Mouse (Mus musculus) erythroblast, embryonic 14.5 days (primary cell): Measurements from ENCODE around the gene Vars. TPM values are rescaled to one million over a fixed set of nuclear protein-coding genes. Genes with fewer than 3 reads are reported as not detected.
A peak's percentile ranks its signal among the peaks of the same experiment; 100 is the strongest.
"Not testable (repeated sequence)": the region's sequence is repeated elsewhere in the genome, so short reads cannot be mapped to it uniquely, and the experiment has no call there.

Experiments used
- H3K27me3 ChIP-seq: 2 replicates; pipeline ENCODE4 v1.6.1; 2012; ENCODE audit warnings: inconsistent platforms; ENCODE audit not compliant: control insufficient read depth
- H3K36me3 ChIP-seq: 2 replicates; pipeline ENCODE4 v1.6.1; 2012; ENCODE audit warnings: mild to moderate bottlenecking, inconsistent platforms; ENCODE audit not compliant: control insufficient read depth
- H3K4me1 ChIP-seq: 2 replicates; pipeline ENCODE4 v1.6.1; 2012; ENCODE audit warnings: inconsistent platforms; ENCODE audit not compliant: control insufficient read depth
- H3K4me3 ChIP-seq: replicated peaks from 2 replicates; pipeline ENCODE3; 2012; ENCODE audit warnings: moderate library complexity, mild to moderate bottlenecking, inconsistent platforms
- H3K9me3 ChIP-seq: 2 replicates; pipeline ENCODE4 v1.6.1; 2012; ENCODE audit warnings: low read length, inconsistent platforms, mixed read lengths; ENCODE audit not compliant: control insufficient read depth
- GATA1 ChIP-seq: IDR thresholded peaks from 2 replicates; pipeline ENCODE4 v1.6.1; 2012; ENCODE audit warnings: low read length, inconsistent platforms, mixed read lengths
- TAL1 ChIP-seq: IDR thresholded peaks from 3 replicates; pipeline ENCODE4 v1.6.1; 2012; ENCODE audit warnings: low read length, inconsistent platforms, mixed read lengths
- polyA plus RNA-seq: library from polyadenylated mRNA; stranded (reverse); fragments of >175 nt; gene quantifications from 2 replicates; pipeline ENCODE4 v1.2.3, GENCODE M21; 2012

The Vars gene
- polyA plus RNA-seq, 1 experiment = 41.7 TPM

DNA sequence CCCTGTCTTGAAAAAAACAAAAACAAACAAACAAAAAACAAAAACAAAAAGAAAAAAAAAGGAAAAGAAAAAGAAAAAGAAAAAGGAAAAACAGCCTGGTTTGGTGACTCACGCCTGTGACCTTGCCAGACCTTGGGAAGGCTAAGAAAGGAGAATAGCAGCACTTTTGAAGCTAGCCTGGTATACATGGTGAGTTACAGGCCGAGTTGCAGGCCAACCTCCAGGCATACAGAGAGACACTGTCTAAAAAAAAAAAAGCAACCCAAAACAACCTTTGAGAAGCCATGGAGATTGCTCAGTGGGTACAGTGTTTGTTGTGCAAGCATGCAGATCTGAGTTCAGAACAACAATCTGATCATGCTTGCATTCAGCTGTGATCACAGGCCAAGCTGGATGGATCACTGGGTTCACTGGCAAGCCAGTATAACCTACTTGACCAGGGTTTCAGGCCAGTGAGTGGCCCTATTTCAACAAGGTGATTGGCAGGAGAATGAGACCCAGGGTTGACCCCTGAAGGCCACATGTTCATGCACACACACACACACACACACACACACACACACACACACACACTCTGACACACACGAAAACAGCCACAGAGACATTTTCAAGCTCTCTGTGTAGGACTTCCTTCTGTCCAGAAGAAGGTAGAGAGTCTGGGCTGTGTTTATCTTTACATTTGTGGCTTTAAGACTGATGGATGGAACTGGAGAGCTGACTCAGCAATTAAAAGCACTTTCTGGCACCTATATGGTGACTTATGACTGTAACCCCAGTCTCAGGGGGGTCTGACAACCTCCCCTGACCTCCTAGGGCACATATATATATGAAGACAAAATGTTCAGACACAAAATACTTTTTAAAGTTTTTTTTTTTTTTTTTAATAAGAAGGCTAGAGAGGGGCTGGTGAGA lies 24.9 kb upstream of the Vars start:
- Histone ChIP-seq H3K27me3 (peaks cover 25% of the 10 kb centered on the region), H3K9me3 (peaks cover 4% of the 10 kb centered on the region; the same call in 1 of the 2 replicates), H3K36me3 (peaks cover 6% of the 10 kb centered on the region), H3K4me1 (peaks cover 18% of the 10 kb centered on the region), H3K4me3 (no peak overlapping the region)
- TF ChIP-seq TAL1 = no peak
- TF ChIP-seq GATA1 = no peak

DNA sequence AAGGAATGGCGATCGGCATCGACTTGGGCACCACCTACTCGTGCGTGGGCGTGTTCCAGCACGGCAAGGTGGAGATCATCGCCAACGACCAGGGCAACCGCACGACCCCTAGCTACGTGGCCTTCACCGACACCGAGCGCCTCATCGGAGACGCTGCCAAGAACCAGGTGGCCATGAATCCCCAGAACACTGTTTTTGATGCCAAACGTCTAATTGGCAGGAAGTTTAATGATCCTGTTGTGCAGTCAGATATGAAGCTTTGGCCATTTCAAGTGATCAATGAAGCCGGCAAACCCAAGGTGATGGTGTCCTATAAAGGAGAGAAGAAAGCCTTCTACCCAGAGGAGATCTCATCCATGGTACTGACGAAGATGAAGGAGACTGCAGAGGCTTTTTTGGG lies 23.8 kb upstream of the Vars start:
- no peak for TF ChIP-seq TAL1
- TF ChIP-seq GATA1 = no peak
- Histone ChIP-seq H3K9me3 (peaks cover 4% of the 10 kb centered on the region; the same call in 1 of the 2 replicates), H3K4me3 (no peak overlapping the region), H3K27me3 (peaks cover 19% of the 10 kb centered on the region), H3K36me3 (peaks cover 6% of the 10 kb centered on the region), H3K4me1 (peaks cover 19% of the 10 kb centered on the region)

- peaks cover 4% of the 10 kb centered on the region; the same call in 1 of the 2 replicates for H3K9me3 ChIP-seq
- H3K27me3 ChIP-seq = peaks cover 8% of the 10 kb centered on the region
- no peak for TF ChIP-seq TAL1
- TF ChIP-seq GATA1 = no peak
- H3K4me3 ChIP-seq = no peak overlapping the region
- H3K4me1 ChIP-seq = peaks cover 22% of the 10 kb centered on the region
- H3K36me3 ChIP-seq = peaks cover 6% of the 10 kb centered on the region
These were observed 22.5 kb upstream of the Vars start for GRCm38 (mm10) chr17:34978239-34978638.

- H3K27me3 ChIP-seq = no peaks in the 10 kb centered on the region
- no peak for TF ChIP-seq TAL1
- TF ChIP-seq GATA1 = no peak
- H3K36me3 ChIP-seq = peaks cover 12% of the 10 kb centered on the region
- no peak overlapping the region for H3K4me3 ChIP-seq
- peaks cover 28% of the 10 kb centered on the region for H3K4me1 ChIP-seq
- peaks cover 4% of the 10 kb centered on the region; the same call in 1 of the 2 replicates for H3K9me3 ChIP-seq
These were observed 21.2 kb upstream of the Vars start for GRCm38 (mm10) chr17:34979631-34980030.

DNA sequence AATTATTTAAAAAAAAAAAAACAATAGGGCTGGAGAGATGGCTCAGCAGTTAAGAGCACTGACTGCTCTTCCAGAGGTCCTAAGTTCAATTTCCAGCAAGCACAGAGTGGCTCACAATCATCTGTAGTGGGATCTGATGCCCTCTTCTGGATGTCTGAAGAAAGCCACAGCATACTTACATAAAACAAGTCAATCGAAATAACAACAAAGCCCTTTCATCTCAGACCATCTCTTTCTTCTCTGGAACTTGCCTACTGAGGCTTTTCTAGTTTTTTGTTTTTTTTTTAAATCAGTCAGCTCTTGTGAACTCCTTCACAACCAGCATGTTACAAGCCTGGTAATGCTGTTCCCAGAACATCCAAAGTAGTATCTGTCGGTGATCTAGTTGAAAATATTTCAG lies 20.1 kb upstream of the Vars start:
- Histone ChIP-seq H3K4me3 (peak overlapping the region; percentile 98), H3K9me3 (peaks cover 4% of the 10 kb centered on the region; the same call in 1 of the 2 replicates), H3K4me1 (peaks cover 34% of the 10 kb centered on the region), H3K36me3 (peaks cover 22% of the 10 kb centered on the region), H3K27me3 (no peaks in the 10 kb centered on the region)
- no peak for TF ChIP-seq GATA1
- no peak for TF ChIP-seq TAL1

DNA sequence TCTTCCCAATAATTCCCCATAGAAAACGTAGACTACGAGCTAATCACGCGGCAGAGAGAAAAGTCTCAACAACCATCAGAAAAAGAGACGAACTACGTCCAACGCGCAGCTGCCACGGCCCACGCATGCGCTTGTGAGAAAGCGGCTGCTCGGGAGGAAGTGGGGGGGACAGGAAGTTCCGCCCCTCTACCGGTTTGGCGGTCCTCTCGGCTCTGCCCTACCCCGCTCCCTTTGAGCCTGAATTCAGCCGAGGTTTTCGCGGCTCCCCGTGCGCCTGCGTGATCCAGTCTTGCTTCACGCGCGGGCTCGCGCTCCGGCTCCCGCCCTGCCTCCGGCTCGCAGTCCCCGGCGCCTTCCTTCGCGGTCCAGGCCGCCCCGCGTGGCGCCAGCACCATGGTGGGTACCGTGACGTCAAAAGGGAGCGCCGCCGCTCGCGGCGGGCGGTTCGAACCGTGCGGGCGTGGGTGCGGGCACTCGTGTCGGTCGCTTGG lies 19.1 kb upstream of the Vars start, which contains the start of gene Lsm2:
Gene Lsm2 (plus strand): TSS at position 173 of the 491 bp plus-strand sequence.
- peaks cover 34% of the 10 kb centered on the region for H3K4me1 ChIP-seq
- peaks cover 33% of the 10 kb centered on the region for H3K36me3 ChIP-seq
- TF ChIP-seq TAL1 (no peak), GATA1 (no peak)
- H3K9me3 ChIP-seq = peaks cover 4% of the 10 kb centered on the region; the same call in 1 of the 2 replicates
- peak within 1 kb of the TSS; percentile 98 for H3K4me3 ChIP-seq
- no peaks in the 10 kb centered on the region for H3K27me3 ChIP-seq

DNA sequence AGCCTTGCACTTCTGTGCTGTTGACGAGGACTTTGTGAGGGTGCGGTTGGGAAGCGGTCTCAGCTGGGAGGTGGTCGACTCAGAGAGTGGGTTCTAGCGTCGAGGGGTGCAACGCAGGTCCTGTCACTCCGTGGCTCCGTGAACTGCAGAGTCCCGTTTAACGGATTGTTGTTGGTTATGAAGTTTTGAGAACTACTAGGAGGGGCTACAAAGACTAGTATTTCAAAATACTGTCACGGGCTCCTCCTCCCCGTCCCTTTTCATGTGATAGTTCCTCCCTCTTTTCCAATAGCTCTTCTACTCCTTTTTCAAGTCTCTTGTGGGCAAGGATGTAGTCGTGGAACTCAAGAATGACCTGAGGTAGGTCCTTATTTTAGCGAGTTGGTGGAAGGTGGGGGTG lies 18.5 kb upstream of the Vars start:
- H3K9me3 ChIP-seq = peaks cover 3% of the 10 kb centered on the region; the same call in 1 of the 2 replicates
- TF ChIP-seq GATA1 (no peak), TAL1 (no peak)
- no peaks in the 10 kb centered on the region for H3K27me3 ChIP-seq
- peaks cover 34% of the 10 kb centered on the region for H3K4me1 ChIP-seq
- peak overlapping the region; percentile 98 for H3K4me3 ChIP-seq
- H3K36me3 ChIP-seq = peaks cover 37% of the 10 kb centered on the region

- H3K36me3 ChIP-seq = peaks cover 51% of the 10 kb centered on the region
These were observed 16.6 kb upstream of the Vars start for GRCm38 (mm10) chr17:34984218-34984617.

GRCm38 (mm10) chr17:34994751-34995150 lies 6.0 kb upstream of the Vars start:
- no peak for TF ChIP-seq TAL1
- TF ChIP-seq GATA1 = no peak
- no peaks in the 10 kb centered on the region for H3K9me3 ChIP-seq
- no peak overlapping the region for H3K4me3 ChIP-seq
- peaks cover 77% of the 10 kb centered on the region for H3K36me3 ChIP-seq
- H3K27me3 ChIP-seq = no peaks in the 10 kb centered on the region
- H3K4me1 ChIP-seq = peaks cover 40% of the 10 kb centered on the region

More at GRCm38 (mm10) chr17:34984218-34984617, 16.6 kb upstream of the Vars start:
- Histone ChIP-seq H3K9me3 (no peaks in the 10 kb centered on the region), H3K4me1 (peaks cover 34% of the 10 kb centered on the region), H3K4me3 (no peak overlapping the region), H3K27me3 (no peaks in the 10 kb centered on the region)
- no peak for TF ChIP-seq GATA1

- H3K27me3 ChIP-seq, H3K9me3 ChIP-seq, H3K4me3 ChIP-seq: not testable (repeated sequence)
- H3K36me3 ChIP-seq = peaks cover 75% of the 10 kb centered on the region
- H3K4me1 ChIP-seq = peaks cover 43% of the 10 kb centered on the region
These were observed 5.6 kb upstream of the Vars start for GRCm38 (mm10) chr17:34995192-34995591.

- H3K9me3 ChIP-seq, H3K27me3 ChIP-seq, H3K4me3 ChIP-seq: not testable (repeated sequence)
- Histone ChIP-seq H3K4me1 (peaks cover 43% of the 10 kb centered on the region), H3K36me3 (peaks cover 69% of the 10 kb centered on the region)
These were observed 4.9 kb upstream of the Vars start for GRCm38 (mm10) chr17:34995927-34996326.
